Mouse (Mus musculus): ENCODE measurements around the gene Psma4.
"Not testable (repeated sequence)": the region's sequence is repeated elsewhere in the genome, so short reads cannot be mapped to it uniquely, and the experiment has no call there.

Gene Psma4

GRCm38 (mm10) chr9:54950575-54951321, at the start of gene Psma4, which contains the start of gene AY074887:
TSS of gene Psma4 (plus strand) at chr9:54950790.
TSS of gene AY074887 (minus strand) at chr9:54950998.
- peak; percentile 92 to 95 for DNase-seq

- DNase-seq: no peak
Observed at GRCm38 (mm10) chr9:54909446-54909845, 41.1 kb upstream of the Psma4 start.

GRCm38 (mm10) chr9:54915576-54915975, 35.0 kb upstream of the Psma4 start:
- no peak for DNase-seq

- no peak for DNase-seq
Observed at GRCm38 (mm10) chr9:54916401-54916800, 34.2 kb upstream of the Psma4 start.

- peak; percentile 94 to 97 for DNase-seq
Observed at GRCm38 (mm10) chr9:54917010-54917677, 33.4 kb upstream of the Psma4 start, which contains the start of gene Hykk. TSS of gene Hykk (plus strand) at chr9:54917283.

- DNase-seq: peak; percentile 29 to 66
Observed at GRCm38 (mm10) chr9:54918191-54918590, 32.4 kb upstream of the Psma4 start.

GRCm38 (mm10) chr9:54918781-54919180, 31.8 kb upstream of the Psma4 start:
- no peak for DNase-seq

- DNase-seq: peak; percentile 64 to 85
Observed at GRCm38 (mm10) chr9:54919946-54920345, 30.6 kb upstream of the Psma4 start.

GRCm38 (mm10) chr9:54930741-54931140, 19.8 kb upstream of the Psma4 start:
- DNase-seq: peak; percentile 67 to 70

- DNase-seq: peak in 1 of 2 experiments; percentile 22
Observed at GRCm38 (mm10) chr9:54931765-54932164, 18.8 kb upstream of the Psma4 start.

- peak in 1 of 2 experiments; percentile 50 for DNase-seq
Observed at GRCm38 (mm10) chr9:54932379-54932778, 18.2 kb upstream of the Psma4 start.

- DNase-seq: peak; percentile 41 to 68
Observed at GRCm38 (mm10) chr9:54942071-54942470, 8.5 kb upstream of the Psma4 start.

- DNase-seq: no peak
Observed at GRCm38 (mm10) chr9:54944467-54944866, 6.1 kb upstream of the Psma4 start.

GRCm38 (mm10) chr9:54946256-54946655, 4.3 kb upstream of the Psma4 start:
- DNase-seq: no peak

GRCm38 (mm10) chr9:54949465-54949864, 1.1 kb upstream of the Psma4 start:
- no peak for DNase-seq

- not testable (repeated sequence) for DNase-seq
Observed at GRCm38 (mm10) chr9:54950162-54950561, 428 bp upstream of the Psma4 start.

GRCm38 (mm10) chr9:54961059-54961458, 10.5 kb downstream of the Psma4 start:
- no peak for DNase-seq

GRCm38 (mm10) chr9:54963669-54964068, 13.1 kb downstream of the Psma4 start:
- DNase-seq: no peak

GRCm38 (mm10) chr9:54969972-54970637, 19.5 kb downstream of the Psma4 start:
- no peak for DNase-seq

GRCm38 (mm10) chr9:54980674-54981073, 30.1 kb downstream of the Psma4 start, which contains the start of gene Chrna5:
TSS of gene Chrna5 (plus strand) at chr9:54980880.
- no peak for DNase-seq

- DNase-seq: peak; percentile 43 to 52
Observed at GRCm38 (mm10) chr9:54981291-54982191, 31.0 kb downstream of the Psma4 start.

GRCm38 (mm10) chr9:54982401-54982800, 31.8 kb downstream of the Psma4 start:
- DNase-seq: no peak

Data from kidney, postnatal 25 days (tissue).